Mouse (Mus musculus) bone marrow macrophage, adult 2 months (primary cell): Measurements from ENCODE around the gene Acot8. TPM values are rescaled to one million over a fixed set of nuclear protein-coding genes. Genes with fewer than 3 reads are reported as not detected.

ENCODE experiments used
- H3K27ac ChIP-seq: 2 replicates; pipeline ENCODE4 v1.5.1; 2012; ENCODE audit warnings: low read depth, low read length; ENCODE audit not compliant: insufficient read depth
- H3K4me1 ChIP-seq: 2 replicates; pipeline ENCODE4 v1.6.1; 2012; ENCODE audit warnings: low read length; ENCODE audit not compliant: control insufficient read depth, insufficient read depth
- H3K4me3 ChIP-seq: 2 replicates; pipeline ENCODE4 v1.5.1; 2012; ENCODE audit warnings: mild to moderate bottlenecking, low read length, moderate library complexity; ENCODE audit not compliant: insufficient read depth
- CTCF ChIP-seq: IDR thresholded peaks from 2 replicates; pipeline ENCODE4 v1.5.1; 2012; ENCODE audit warnings: low read depth, mild to moderate bottlenecking, low read length, moderate library complexity
- POLR2A ChIP-seq: IDR thresholded peaks from 2 replicates; pipeline ENCODE4 v1.6.1; 2012; ENCODE audit warnings: mild to moderate bottlenecking, low read depth, low read length, borderline replicate concordance
- polyA plus RNA-seq: library from polyadenylated mRNA; stranded (reverse); fragments of >200 nt; gene quantifications from 2 replicates; pipeline ENCODE4 v1.2.4, GENCODE M21; 2012; ENCODE audit not compliant: missing spikeins, insufficient read depth, insufficient read length

Gene Acot8
- polyA plus RNA-seq, 1 experiment: 26.8 TPM

GRCm38 (mm10) chr2:164745843-164746479 is 58.7 kb downstream of the Acot8 start, which contains the start of the genes Wfdc3 and Dnttip1:
Gene Wfdc3, minus strand, starts transcription at chr2:164745931.
Gene Dnttip1, plus strand, starts transcription at chr2:164745983.
- TF ChIP-seq POLR2A (no peak), CTCF (no peak)
- Histone ChIP-seq H3K4me1 (peaks cover 21% of the 10 kb centered on the region), H3K27ac (peak within 1 kb of the TSS; percentile 25; the same call in 1 of the 2 replicates), H3K4me3 (peak within 1 kb of the TSS; percentile 96)

- no peak overlapping the region for H3K27ac ChIP-seq
- peaks cover 21% of the 10 kb centered on the region for H3K4me1 ChIP-seq
- peak overlapping the region; percentile 96 for H3K4me3 ChIP-seq
- TF ChIP-seq POLR2A: no peak
- no peak for TF ChIP-seq CTCF
These were observed 59.7 kb downstream of the Acot8 start for GRCm38 (mm10) chr2:164744987-164745386.

Other genes with a start within 250 kb of the Acot8 start
- gene Wfdc2, start 242.5 kb downstream of the Acot8 start, polyA plus RNA-seq: not detected in 2 replicates
- not detected in 2 replicates for gene Spint3, start 231.4 kb downstream of the Acot8 start, polyA plus RNA-seq
- not detected in 2 replicates for gene Wfdc6a, start 219.4 kb downstream of the Acot8 start, polyA plus RNA-seq
- not detected in 2 replicates for gene Eppin, start 211.3 kb downstream of the Acot8 start, polyA plus RNA-seq
- not detected in 2 replicates for gene Wfdc6b, start 191.4 kb downstream of the Acot8 start, polyA plus RNA-seq
- not detected in 2 replicates for gene Wfdc8, start 191.3 kb downstream of the Acot8 start, polyA plus RNA-seq
- not detected in 2 replicates for gene Wfdc16, start 166.1 kb downstream of the Acot8 start, polyA plus RNA-seq
- gene Wfdc10, start 148.8 kb downstream of the Acot8 start, polyA plus RNA-seq: not detected in 2 replicates
- not detected in 2 replicates for gene Wfdc9, start 148.3 kb downstream of the Acot8 start, polyA plus RNA-seq
- gene Wfdc11, start 130.8 kb downstream of the Acot8 start, polyA plus RNA-seq: not detected in 2 replicates
- gene Wfdc13, start 119.8 kb downstream of the Acot8 start, polyA plus RNA-seq: not detected in 2 replicates
- gene Spint4, start 106.4 kb downstream of the Acot8 start, polyA plus RNA-seq: not detected in 2 replicates
- not detected in 2 replicates for gene Spint5, start 89.6 kb downstream of the Acot8 start, polyA plus RNA-seq
- not detected in 2 replicates for gene Wfdc3, start 59.0 kb downstream of the Acot8 start, polyA plus RNA-seq
- gene Dnttip1, start 58.9 kb downstream of the Acot8 start, polyA plus RNA-seq: 33.4 and 33.7 TPM in 2 replicates
- gene Ube2c, start 35.0 kb downstream of the Acot8 start, polyA plus RNA-seq: 93.9 and 99.8 TPM in 2 replicates
- gene Tnnc2, start 24.9 kb downstream of the Acot8 start, polyA plus RNA-seq: 0.80 TPM in 1 of 2 replicates, not detected in the other
- gene Snx21, start 19.1 kb downstream of the Acot8 start, polyA plus RNA-seq: 14.6 and 20.3 TPM in 2 replicates
- 5.0 and 7.3 TPM in 2 replicates for gene Zswim3, start 216 bp upstream of the Acot8 start, polyA plus RNA-seq
- 5.7 and 5.8 TPM in 2 replicates for gene Zswim1, start 17.8 kb upstream of the Acot8 start, polyA plus RNA-seq
- gene Spata25, start 23.7 kb upstream of the Acot8 start, polyA plus RNA-seq: 1.4 TPM in 1 of 2 replicates, not detected in the other
- 632 and 760 TPM in 2 replicates for gene Ctsa, start 28.0 kb upstream of the Acot8 start, polyA plus RNA-seq
- 21.0 and 25.4 TPM in 2 replicates for gene Neurl2, start 28.6 kb upstream of the Acot8 start, polyA plus RNA-seq
- gene Pltp, start 52.8 kb upstream of the Acot8 start, polyA plus RNA-seq: 1,260 and 1,371 TPM in 2 replicates
- gene Pcif1, start 74.4 kb upstream of the Acot8 start, polyA plus RNA-seq: 27.1 and 27.6 TPM in 2 replicates
- 14.0 and 14.5 TPM in 2 replicates for gene Zfp335, start 106.9 kb upstream of the Acot8 start, polyA plus RNA-seq
- gene Mmp9, start 135.9 kb upstream of the Acot8 start, polyA plus RNA-seq: 0.70 and 1.4 TPM in 2 replicates
- not detected in 2 replicates for gene Slc12a5, start 155.9 kb upstream of the Acot8 start, polyA plus RNA-seq
- 29.5 and 33.0 TPM in 2 replicates for gene Ncoa5, start 230.0 kb upstream of the Acot8 start, polyA plus RNA-seq